Mouse (Mus musculus) thymus, postnatal 25 days (tissue): Measurements from ENCODE around the gene Dcdc2c.
A peak's percentile ranks its signal among the peaks of the same experiment; 100 is the strongest.

Experiments used
- DNase-seq: peaks from one replicate; pipeline ENCODE4 v3.0.0; 2022

Gene Dcdc2c

DNA sequence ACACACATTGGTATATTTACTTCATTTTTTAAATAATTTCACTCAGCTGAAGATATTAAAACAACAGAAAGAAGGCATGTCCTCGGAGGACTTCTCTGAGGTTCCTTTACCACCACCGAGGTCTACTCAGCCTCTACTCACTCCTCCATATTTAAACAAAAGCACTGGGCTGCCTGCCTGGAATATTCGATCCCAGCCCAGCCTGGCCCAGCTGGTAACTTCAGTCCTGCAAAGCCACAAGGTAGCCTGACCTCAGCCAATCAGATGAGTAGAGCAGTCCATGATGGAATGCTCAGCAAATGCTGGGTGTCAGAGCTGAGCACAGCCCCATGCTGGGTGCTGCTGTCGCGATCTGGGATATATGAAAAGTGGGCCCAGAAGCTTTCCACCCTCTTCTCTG is 115.7 kb downstream of the Dcdc2c start:
- DNase-seq, result no peak

DNA sequence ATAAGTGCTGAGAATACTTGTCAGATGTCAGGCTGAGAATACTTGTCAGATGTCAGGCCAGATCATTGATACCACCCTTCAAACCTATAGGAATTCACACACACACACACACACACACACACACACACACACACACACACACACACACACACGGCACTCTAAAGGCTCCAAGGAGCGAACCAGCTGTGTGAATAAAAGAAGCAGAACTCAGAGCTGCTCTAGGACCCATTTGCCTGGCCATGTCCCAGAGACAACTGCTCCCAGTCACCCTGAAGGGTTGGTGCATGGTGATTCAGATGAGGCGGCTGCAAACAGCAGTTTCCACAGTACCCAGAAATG is 119.5 kb downstream of the Dcdc2c start:
- DNase-seq, result no peak

DNA sequence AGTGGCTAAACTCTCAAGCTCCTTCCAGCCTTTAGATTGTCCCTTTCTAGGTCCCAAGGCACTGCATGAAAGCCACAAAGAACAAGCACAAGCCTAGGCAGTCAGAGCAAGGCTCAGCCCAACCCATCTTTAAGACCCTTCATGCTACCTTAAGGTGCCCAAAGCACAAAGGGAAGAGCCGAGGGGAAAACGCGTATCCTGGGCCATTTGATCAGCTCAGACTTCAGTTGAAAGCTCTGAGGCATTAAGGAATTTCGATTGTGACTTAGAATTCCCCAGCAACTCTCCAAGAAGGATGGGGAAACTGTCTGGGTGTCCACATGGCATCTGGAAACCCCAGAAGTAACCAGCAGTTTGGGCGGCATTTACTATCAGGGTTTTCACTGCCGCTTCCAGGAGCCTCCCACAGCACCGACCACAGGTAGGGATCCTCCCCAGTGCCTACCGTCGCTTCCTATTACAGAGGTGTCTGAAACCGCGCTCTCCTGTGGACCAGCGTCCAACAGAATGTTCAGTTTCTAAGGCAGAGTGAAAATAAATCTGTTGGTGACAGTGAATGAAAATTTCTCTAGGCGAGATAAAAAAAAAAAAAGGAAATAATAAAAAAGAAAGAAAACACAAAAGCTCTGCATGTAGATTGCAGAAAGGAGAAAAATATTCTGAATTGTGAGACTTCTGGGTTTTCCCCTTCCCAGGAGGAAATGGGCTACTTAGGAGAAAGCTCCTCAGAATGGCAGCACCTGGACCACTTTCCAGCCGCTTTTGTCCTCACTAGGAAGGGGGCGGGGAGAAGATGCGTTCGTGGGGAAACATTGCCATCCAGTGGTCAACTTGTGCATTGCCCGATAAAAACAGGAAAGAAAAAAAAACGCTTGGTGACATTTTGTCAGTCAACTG is 120.1 kb downstream of the Dcdc2c start:
- DNase-seq, result peak; percentile 21

DNA sequence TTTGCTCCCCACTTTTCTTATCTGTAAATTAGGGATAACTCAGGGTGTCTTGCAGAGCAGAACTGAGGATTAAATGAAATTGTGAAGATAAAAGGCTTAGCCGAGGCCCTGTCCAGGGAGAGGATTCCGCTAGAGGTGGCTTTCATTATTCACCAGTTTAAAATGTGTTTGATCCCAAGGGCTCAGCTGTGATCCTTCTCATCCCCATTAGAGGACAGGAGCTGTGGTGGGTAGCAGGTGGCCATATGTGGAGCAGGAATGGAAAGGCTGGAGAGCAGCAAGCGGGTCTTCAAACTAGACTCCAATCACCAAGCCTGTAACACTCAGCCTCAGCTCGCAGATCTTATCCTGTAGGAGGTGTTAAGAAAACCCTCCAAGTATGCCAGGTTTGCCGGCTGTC is 122.3 kb downstream of the Dcdc2c start:
- no peak for DNase-seq

DNA sequence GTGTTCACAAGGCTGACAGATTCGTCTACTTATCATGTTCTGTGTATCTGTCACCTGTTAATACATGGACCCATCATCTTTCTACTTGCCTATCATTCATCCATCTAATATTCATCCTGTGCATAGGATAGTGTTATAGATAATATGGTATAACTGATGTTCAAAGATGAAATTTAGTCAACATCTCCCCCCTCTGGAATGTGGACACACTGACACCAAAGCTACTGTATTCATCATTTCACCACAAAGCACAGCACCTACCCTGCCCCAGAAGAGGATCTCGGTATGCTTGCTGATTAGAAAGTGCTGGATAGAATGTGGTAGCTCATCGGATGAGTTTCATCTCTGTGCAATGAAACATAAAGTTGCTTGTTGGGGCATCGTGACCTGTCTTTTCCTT is 135.2 kb downstream of the Dcdc2c start:
- no peak for DNase-seq

DNA sequence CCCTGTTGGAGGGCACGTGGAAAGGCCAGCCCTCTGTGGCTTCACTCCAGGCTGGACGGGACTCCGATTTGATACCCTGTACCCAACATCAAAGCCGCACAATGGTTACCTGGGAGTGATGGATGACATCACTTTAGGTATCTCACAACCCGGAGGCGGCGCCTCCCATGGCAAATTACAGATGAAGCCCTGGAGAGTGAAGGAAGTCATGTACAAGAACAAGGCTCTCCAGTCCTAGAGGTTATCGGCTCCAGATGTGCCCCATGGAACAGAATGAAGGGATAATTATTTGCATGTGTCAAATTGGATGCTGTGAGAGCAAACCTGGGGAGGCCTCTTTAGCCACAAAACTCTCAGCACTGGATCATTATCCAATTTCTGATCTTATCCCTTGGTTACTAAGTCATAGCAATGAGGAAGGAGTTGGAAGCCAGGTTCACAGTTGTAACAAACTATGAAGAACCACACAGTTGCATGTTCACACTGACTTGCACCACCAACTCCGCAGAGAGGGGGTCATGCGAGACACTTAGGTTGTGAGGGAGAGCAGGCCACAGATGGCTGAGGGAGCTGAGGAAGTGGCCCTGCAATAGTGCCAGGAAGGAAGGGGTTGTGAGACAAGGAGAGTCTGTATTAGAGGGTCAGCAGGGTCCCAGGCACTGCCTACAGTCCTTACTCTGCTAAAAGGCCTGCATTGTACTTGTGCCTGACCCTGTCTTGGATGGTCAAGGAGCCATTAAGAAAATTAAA is 144.4 kb downstream of the Dcdc2c start:
- no peak for DNase-seq

DNA sequence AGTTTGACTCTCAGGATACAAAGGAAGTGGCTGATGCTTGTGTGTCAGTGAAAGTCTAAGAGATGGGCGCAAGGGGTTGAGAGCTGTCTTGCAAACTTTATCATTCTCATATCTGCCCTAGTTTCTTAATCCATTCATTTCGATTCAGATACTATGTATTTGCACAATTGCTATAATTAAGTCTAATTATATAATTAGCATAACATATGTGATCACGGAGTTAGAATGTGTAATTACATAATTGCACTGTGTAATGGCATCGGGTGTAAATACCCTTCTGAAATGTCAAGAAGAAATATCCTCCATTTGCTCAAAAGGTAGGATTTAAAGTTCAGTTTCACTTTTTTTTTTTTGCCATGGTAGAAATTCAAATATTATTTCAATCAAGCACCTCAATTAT is 149.9 kb downstream of the Dcdc2c start:
- no peak for DNase-seq

DNA sequence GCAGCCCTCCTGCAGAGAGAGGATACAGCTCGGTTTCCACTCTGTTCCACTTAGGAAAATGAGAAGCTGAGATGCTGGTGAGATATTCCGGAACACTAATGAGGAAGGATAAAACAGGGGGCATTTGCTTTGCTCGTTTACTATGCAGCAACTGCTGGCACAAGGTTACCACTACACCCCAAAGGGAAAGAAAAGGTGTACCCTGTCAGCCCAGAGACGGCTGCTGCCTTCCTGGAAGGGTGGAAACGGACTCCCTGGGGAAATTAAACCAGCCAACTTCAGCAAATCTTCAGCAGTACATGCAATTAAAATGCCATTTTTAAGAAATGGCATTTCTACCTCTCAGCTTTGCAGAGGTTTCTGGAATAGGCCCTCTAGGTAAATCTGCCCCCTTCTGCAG is 150.8 kb downstream of the Dcdc2c start:
- no peak for DNase-seq

DNA sequence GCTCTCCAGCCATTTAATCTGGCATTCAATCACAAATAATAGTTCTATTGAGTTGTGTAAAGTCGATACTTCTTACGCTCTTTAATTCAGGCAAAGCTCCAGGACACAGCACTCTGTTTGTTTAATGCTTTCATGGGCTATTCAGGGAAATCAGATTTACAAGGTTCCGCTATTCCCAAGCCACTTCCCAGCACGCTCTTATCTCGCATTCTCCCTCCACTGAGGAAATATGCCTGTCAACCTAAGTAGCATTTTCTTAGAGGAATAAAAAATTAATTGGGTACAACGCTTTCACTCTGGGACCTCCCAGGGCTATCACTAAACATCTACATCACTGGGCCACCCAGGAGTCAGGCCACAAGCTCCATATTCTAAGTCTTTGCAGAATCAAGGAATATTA is 160.1 kb downstream of the Dcdc2c start:
- no peak for DNase-seq
